Mouse (Mus musculus) cerebellum, postnatal 4 days (tissue): Measurements from ENCODE around the gene Slc4a8.

Experiments used
- DNase-seq, 2 experiments: peaks; one replicate each; pipeline ENCODE4 v3.0.0; 2022; ENCODE audit warnings: low spot score in 2 of 2, mixed read lengths in 1 of 2

Slc4a8 gene

GRCm38 (mm10) chr15:100761419-100762185 lies at the start of gene Slc4a8:
TSS of gene Slc4a8 (plus strand) at chr15:100761747.
- peak; percentile 90 to 95 for DNase-seq

- no peak for DNase-seq
Observed at GRCm38 (mm10) chr15:100714470-100714869, 47.1 kb upstream of the Slc4a8 start.

GRCm38 (mm10) chr15:100715399-100715993 lies 46.1 kb upstream of the Slc4a8 start:
- no peak for DNase-seq

DNA sequence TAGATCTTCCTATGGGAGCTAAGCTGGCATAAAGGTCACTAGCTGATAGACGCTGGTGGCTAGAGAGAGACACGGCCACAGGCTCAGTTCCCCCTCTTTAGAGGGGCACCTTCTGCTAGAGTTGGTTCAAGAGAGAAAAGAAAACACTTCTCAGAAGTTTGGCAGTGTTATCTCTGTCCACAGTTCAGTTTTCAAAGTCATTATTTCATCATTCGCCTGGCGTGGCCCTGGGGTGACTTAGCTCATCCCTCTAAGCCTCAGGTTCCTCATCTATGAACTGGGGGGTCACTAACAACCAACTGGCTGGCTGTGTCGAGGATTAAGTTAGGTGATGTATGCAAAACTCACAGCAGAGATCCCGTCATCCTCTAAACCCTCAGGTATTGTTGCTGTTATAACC lies 43.6 kb upstream of the Slc4a8 start:
- DNase-seq, result no peak

- no peak for DNase-seq
Observed at GRCm38 (mm10) chr15:100718572-100718971, 43.0 kb upstream of the Slc4a8 start.

GRCm38 (mm10) chr15:100719217-100719616 lies 42.3 kb upstream of the Slc4a8 start:
- DNase-seq, result no peak

DNA sequence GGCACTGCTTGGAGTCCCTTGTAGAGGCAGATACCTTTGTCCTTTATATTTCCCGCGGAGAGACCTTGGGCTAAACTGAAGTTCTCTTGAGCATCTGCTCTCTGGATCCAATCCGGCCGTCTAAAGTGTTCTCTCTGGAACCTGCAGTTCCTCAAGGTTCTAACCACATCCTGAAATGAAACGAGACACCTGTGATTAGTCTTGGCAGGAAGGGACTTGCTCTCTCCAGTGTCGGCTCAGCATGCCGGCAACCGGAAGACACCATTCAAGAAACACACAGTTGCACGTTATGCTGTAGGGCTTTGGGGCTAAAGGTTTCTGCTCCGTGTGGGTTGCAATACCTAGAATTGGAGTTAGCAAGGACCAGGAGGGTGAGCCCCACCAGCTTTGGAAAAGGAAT lies 41.5 kb upstream of the Slc4a8 start:
- no peak for DNase-seq

DNA sequence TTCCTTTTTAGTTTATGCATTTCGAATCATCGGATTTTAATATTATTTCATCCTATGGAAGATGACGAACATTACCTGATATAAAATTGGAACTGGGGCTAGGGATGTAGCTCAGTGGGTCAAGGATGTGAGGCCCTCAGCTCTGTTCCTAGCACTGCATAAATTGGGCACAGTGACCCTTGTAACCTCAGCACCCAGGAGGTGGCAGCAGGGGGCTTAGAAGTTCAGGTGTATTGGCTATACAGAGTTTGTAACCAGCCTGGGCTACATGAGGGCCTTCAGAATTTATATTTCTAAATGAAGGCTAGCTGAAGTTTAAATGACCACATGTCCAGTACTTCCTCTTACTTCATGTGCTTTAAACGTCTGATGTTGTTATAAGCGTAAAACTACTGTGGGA lies 40.1 kb upstream of the Slc4a8 start:
- no peak for DNase-seq

- no peak for DNase-seq
Observed at GRCm38 (mm10) chr15:100722026-100722425, 39.5 kb upstream of the Slc4a8 start.

GRCm38 (mm10) chr15:100722564-100722963 lies 39.0 kb upstream of the Slc4a8 start:
- DNase-seq, result no peak

DNA sequence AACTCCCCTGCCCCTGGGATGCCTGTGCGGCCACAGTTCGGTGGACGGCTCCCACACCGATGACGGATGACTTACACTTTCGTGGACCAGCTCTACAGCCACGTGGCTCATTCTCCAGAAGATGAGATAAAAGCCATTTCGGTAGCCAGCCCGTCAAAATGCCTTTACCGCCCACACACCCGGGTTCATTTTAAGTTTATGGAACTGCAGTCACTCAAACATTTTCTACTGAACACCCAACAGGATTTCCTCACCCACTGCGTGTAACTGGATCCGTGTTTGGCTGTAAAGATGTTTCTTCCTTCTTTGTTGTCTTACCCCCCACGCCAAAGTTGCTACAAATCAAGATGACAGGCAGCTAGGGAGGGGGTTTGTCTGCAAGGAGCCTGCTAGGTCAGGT lies 38.0 kb upstream of the Slc4a8 start:
- DNase-seq, result no peak

DNA sequence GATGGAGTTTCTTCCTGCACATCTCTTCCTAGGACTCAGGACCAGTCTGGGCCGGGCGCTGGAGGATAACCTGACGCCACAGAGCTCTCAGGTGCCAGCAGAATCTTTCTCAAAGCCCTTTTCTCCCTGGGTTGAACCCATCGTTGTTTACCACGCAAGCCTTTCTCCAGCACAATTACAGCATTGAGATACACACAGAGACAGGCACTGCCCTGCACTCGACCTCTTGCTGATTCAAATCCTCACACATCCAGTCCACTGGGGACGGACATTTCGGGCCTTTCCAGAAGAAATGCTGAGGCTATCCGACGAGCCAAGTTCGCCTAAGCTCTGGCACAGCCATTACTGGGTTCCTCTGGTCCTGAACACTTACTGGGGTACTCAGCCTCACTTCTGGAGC lies 34.8 kb upstream of the Slc4a8 start:
- DNase-seq, result no peak

GRCm38 (mm10) chr15:100727834-100728233 lies 33.7 kb upstream of the Slc4a8 start:
- no peak for DNase-seq

- DNase-seq, result no peak
Observed at GRCm38 (mm10) chr15:100728586-100728985, 33.0 kb upstream of the Slc4a8 start.

GRCm38 (mm10) chr15:100729281-100729985 lies 32.1 kb upstream of the Slc4a8 start, which contains the start of gene Galnt6:
TSS of gene Galnt6 (minus strand) at chr15:100729376.
- no peak for DNase-seq

DNA sequence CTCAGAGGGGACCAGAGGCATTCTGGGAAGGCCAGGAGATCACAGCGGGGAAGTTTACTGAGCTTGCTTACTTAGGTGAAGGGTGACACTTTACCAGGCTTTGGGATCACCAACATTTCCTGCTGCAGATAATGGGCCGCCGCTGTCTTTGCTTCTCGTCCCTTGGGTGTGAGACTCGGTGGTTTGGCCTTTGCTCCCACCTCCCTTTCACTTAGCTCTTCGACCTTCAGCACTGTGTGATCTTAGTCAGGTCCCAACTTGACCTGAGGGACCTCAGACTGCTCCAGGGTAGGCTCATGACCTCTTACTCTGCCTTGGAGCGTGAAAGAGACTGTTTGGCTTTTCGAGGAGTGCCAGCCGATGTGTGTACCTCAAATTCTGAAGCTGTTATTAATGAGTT lies 30.5 kb upstream of the Slc4a8 start:
- no peak for DNase-seq

DNA sequence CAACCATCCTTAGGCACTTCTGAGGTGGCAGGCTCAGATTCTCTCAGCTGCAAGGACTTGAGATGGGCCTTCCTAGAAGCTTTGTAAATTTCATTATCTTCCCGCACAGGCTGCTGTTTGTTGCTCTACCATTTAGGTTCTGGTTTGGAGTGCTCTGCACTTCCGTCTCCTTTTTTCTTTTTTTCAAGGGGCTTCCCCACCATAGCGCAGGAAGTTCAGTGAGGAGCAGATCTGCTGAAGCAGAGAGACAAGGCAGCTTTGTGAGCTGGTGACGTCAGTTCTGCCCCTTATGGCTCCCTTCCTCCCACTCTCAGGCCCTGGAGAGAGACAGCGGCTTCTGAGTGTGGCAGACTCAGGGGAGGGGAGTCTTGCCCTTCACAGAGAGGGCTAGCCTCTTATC lies 29.0 kb upstream of the Slc4a8 start:
- no peak for DNase-seq

DNA sequence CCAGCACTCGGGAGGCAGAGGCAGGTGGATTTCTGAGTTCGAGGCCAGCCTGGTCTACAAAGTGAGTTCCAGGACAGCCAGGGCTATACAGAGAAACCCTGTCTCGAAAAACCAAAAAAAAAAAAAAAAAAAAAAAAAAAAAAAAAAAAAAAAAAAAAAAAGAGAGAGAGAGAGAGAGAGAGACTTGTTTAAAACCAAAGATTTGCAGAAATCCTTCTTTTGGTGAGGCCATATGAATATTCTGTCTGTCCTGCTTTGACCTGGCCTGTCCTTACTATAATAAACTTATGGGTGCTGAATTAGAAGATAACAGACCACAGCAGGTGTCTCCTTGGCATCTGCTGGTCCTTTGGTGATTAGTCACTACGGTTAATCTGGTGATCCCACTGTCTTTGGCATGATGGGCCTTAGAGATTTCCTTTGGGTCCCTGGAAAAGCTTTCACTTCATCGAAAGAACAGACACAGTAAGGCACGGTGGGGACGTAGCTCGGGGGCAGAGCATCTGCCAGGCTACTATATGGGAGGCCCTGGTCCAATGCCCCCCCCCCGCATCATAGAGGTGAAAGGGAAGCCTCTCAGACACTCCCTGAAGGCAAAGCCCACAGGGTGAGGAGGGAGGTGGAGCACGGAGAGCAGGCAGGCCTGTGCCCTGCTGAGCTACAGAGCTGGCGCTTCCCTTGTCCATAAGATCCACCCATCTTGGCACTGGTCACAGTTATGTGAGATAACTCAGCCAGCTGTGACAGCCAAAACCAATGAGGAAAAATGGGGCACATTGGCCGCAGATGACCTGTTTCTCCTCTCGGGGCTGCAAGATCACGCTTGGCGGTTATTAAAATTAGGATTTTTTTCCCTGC lies 26.2 kb upstream of the Slc4a8 start:
- DNase-seq, result no peak

GRCm38 (mm10) chr15:100735953-100736300 lies 25.6 kb upstream of the Slc4a8 start:
- no peak for DNase-seq

- DNase-seq, result no peak
Observed at GRCm38 (mm10) chr15:100737667-100738066, 23.9 kb upstream of the Slc4a8 start.

- DNase-seq, result no peak
Observed at GRCm38 (mm10) chr15:100738351-100738781, 23.2 kb upstream of the Slc4a8 start.

- DNase-seq, result no peak
Observed at GRCm38 (mm10) chr15:100739442-100739841, 22.1 kb upstream of the Slc4a8 start.
